Mouse (Mus musculus) heart, postnatal 36 days (tissue): ENCODE measurements around the gene Ints5. TPM values are rescaled to one million over a fixed set of nuclear protein-coding genes. Genes with fewer than 3 reads are reported as not detected.
"Not testable (repeated sequence)": the region's sequence is repeated elsewhere in the genome, so short reads cannot be mapped to it uniquely, and the experiment has no call there.

ENCODE experiments used
- DNase-seq, 2 experiments: peaks; one replicate each; pipeline ENCODE4 v3.0.0; 2021 to 2022
- intact Hi-C: fragments of 180-260 bp; cut with DNase I; formaldehyde crosslinking; loops from one replicate; pipeline ENCODE4 v1.15.1; 2025
- total RNA-seq, 2 experiments: library from RNA; stranded (reverse); gene quantifications; 2 replicates each; pipeline ENCODE4 v1.2.3; 2021

The Ints5 gene
- total RNA-seq, result 10 to 100 TPM; 11.5 to 13.6 TPM

DNA sequence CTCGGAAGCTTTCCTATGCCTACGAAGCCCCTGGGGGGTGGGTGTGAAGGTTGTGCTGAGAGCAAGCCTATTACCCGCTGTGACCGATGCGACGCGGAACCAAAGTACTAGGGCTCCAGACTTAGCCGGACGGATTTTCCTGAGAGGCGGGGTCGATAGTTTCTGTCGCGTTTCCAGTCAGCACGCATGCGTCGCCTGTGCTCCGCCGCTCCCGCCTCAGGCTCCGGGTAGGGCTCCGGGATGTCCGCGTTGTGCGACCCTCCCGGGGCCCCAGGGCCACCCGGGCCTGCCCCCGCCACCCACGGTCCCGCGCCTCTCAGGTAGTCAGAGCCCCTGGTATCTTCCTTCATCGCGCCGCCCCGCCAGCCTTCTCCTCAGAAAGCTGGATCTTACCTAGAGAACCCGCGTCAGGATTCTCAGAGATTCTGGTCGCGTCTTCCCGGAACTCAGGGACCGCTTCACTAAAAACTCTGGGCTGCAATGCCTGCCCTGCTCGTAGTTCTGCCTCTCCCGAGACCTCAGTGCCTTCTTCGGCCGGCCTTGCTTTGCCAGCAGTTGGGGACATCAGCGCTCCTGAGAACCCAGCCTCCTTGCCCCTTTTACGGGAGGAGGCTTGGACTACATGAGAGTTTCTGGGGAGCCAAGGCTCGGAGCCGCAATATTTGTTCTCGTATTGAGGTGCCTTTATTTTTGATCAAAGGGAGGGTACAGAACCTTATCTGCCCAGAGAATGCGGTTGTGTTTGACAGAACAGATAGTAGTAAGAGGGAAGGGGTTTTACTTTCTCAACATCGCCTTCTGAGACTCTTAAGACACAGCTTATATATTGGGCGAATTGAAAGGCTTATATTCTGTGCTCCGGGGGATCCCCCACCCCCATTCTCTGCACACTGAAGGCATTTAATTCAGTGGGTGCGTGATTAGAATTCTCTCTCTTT is at the start of gene Ints5:
TSS of gene Ints5 (plus strand) at position 177 of the 938 bp plus-strand sequence.
- peak; percentile 87 for DNase-seq
- intact Hi-C loops, result loop anchor here (2.0 kb wide), 1 partner anchor 48 kb away; the partner anchor contains the start of gene Mta2

DNA sequence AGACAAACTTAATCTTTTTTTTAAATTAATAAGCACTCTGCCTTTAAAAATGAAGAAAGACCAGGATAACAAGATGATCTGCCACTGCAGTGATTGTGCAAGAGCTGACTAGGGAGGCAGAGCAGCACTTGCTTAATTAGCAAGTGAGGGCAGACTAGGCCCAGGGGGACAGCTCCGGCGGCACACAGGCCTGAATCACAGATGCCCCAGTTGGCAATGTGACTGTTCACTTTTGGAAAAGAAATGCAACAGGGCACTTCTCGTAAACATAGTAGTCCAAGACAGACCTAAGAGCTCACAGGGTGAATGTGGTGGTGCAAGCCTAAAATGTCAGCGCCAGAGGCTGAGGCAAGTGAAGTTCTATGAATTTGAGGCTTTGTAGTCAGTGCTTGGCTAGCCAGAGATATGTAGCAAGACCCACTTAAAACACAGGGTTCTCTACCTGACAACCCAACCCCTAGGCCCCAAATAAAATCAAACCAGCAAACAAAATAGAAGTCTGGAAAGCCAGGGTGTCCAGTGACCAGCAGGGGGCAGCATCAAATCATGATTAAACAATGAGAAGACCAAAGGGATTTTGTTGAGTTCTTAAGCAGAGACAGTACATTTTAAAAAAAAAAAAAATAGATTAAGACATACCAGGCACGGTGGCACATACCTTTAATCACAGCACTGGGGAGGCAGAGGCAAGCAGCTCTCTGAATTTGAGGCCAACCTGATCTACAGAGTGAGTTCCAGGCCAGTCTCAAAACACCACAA is 48.3 kb upstream of the Ints5 start:
- intact Hi-C loops, result loop anchor here (1.0 kb wide), 1 partner anchor 266 kb away; no protein-coding TSS in a partner anchor
- DNase-seq, result peak; percentile 76 to 83

- no peak for DNase-seq
- intact Hi-C loops, result no loop called here
Observed at GRCm38 (mm10) chr19:8848356-8848755, 44.4 kb upstream of the Ints5 start.

DNA sequence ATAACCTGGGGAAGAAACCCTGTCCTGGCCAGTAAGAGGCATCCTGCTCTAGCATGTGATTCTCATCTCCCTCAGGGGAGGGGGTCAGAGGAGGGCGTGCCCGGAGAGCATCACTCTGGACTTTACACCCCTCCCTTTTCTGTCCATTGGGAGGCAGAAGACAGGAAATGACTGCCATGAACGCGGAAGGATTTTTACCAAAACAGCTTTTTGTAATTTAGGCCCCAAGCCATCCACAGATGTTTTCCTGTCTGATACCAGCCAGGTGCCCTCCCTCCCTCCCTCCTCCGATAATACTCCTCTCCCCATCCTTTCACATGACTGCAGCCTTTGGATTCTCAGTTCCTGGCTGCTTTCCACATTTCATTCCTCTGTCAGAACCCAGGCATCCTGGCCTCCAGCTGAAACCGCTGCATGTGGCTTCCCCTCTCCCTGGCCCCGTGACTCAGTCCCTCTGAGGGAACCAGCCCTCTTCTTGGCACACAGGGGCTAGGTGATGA is 42.4 kb upstream of the Ints5 start, which contains the start of gene Lrrn4cl:
TSS of gene Lrrn4cl (plus strand) at position 367 of the 500 bp plus-strand sequence.
- intact Hi-C loops, result no loop called here
- no peak for DNase-seq

- intact Hi-C loops, result no loop called here
- no peak for DNase-seq
Observed at GRCm38 (mm10) chr19:8851639-8852038, 41.2 kb upstream of the Ints5 start.

- peak in 1 of 2 experiments; percentile 39 for DNase-seq
- intact Hi-C loops, result no loop called here
Observed at GRCm38 (mm10) chr19:8852236-8852928, 40.4 kb upstream of the Ints5 start.

DNA sequence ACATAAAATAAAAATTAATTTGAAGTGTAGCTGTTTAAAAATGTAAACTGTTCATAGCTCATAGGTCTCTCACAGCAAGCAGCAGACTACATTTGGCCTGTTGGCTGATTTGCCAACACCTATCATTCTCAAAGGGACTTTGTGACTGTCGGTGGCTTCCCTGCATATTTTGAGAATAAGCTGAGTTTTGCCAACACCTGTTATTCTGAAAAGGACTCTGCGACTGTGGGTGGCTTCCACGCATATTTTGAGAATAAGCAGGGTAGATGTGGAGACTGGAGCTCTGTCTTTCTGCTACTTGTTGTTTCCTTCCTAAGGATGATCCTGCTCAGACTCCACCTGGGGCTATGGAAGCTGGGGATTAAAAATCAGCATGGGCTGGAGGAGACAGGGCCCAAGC is 39.7 kb upstream of the Ints5 start:
- no peak for DNase-seq
- intact Hi-C loops, result no loop called here

- intact Hi-C loops, result loop anchor here (2.0 kb wide), 1 partner anchor 253 kb away; no protein-coding TSS in a partner anchor
- DNase-seq, result peak in 1 of 2 experiments; percentile 49
Observed at GRCm38 (mm10) chr19:8857689-8858088, 35.1 kb upstream of the Ints5 start.

DNA sequence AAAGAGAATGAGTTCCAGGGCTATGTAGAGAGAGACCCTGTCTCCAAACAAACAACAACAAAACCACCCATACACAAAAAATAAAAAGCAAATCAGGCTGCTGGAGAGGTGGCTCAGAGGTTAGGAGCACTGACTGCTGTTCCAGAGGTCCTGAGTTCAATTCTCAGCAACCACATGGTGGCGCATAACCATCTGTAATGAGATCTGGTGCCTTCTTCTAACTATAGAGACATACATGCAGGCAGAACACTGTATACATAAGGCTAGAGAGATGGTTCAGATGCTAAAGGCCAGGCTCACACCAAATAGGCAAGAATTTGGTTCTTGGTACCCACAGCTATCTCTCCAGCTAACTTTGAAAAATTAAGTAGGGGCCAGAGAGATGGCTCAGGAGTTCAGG is 33.8 kb upstream of the Ints5 start:
- DNase-seq, result no peak
- intact Hi-C loops, result loop anchor here (2.0 kb wide), 1 partner anchor 252 kb away; no protein-coding TSS in a partner anchor

DNA sequence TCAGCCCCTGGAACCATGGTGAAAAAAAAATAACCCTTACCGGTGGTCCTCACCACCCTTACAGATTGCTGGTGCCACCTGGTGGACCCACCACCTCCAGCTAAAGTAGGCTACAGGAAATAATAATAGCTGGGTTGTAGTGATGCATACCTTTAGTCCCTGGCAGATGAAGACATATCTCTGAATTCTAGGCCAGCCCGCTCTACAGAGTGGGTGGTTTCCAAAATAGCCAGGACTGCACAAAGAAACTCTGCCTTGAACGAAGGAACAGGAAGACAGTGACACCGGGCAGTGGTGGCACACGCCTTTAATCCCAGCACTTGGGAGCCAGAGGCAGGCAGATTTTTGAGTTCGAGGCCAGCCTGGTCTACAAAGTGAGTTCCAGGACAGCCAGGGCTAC is 28.5 kb upstream of the Ints5 start:
- intact Hi-C loops, result no loop called here
- no peak for DNase-seq

- intact Hi-C loops, DNase-seq: not testable (repeated sequence)
Observed at GRCm38 (mm10) chr19:8870381-8870780, 22.4 kb upstream of the Ints5 start.

DNA sequence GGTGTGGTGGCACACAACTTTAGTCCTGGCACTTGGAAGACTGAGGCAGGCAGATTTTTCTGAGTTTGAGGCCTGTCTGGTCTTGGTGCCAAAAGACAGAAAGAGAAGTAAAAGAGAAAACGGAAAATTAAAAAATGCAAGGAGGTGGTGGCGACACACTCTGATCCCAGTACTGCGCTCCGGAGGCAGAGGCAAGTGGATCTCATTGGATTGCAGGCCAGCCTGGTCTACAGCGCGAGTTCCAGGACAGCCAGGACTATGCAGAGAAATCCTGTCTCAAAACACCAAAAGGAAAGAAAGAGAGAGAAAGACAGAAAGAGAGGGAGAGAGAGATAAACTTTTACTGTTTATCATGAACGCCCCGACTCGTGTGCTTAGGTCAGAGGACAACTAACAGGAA is 22.0 kb upstream of the Ints5 start:
- peak in 1 of 2 experiments; percentile 16 for DNase-seq
- intact Hi-C loops, result no loop called here

- intact Hi-C loops, result no loop called here
- DNase-seq, result peak; percentile 97 to 98
Observed at GRCm38 (mm10) chr19:8871267-8872186, 21.3 kb upstream of the Ints5 start, which contains the start of gene Ubxn1. Gene Ubxn1 (plus strand): TSS chr19:8871496.

DNA sequence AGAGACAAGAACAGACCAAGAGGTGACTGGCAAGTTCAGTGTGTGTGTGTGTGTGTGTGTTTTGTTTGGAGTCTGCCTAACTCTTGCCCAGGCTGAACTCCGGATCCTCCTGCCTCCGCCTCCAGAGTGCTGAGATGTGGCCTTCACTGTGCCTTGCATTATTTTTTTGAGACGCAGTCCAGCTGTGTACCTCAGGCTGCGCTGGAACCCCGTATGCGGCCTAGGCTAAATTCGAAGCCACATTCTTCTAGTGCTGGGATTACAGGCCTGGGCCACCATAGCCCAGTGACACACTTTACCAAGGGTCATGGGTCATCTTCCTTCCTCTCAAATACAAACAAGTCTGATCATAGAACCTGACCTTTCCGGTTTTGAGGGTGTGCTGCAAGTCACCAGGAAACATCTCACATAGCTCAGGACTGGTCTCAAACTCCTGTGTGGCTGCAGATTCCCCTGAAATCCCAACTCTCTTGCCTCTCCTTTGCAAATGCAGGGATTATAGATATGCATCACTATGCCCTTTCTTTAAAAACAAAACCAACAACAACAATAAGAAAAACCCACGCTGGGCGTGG is 20.5 kb upstream of the Ints5 start:
- DNase-seq, result no peak
- intact Hi-C loops, result no loop called here

- no peak for DNase-seq
- intact Hi-C loops, result no loop called here
Observed at GRCm38 (mm10) chr19:8875031-8875430, 17.8 kb upstream of the Ints5 start.

DNA sequence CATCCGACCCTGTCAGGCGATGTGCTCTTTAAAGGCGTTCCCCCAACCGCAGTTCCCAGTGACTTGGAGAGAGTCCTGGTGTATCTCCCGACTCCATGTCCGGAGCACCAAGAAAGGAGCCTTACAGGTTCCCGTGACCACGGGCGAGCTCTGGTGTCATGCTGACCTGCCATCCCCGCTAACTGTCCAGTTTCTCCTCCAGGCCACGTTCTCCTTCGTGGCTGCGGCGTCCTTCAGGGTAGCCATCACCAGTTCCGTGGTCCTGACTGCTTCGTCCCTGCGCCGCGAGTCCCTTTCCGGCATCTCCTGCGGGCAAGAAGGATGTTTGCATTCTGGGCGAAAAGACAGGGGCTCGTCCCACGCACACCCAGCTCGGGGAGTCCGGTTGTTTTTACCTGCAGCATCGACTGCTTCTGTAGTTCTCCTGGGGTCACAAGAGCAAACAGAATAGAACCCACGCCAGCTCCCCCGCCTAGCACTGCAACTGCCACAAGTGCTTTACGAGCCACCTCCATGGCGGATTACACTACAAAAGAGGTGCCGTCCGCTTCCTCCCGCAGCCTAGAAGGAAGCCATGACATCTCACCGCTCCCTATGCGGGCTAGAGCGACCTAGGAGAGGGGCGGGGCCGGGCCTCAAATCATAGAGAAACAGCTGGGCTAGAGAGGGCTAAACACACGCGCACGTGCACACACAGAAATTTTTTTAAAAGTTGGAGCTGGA is 12.3 kb upstream of the Ints5 start, which contains the start of gene Uqcc3:
TSS of gene Uqcc3 (minus strand) at position 613 of the 723 bp plus-strand sequence.
- intact Hi-C loops, result no loop called here
- peak; percentile 87 to 90 for DNase-seq

- no peak for DNase-seq
- intact Hi-C loops, result no loop called here
Observed at GRCm38 (mm10) chr19:8881034-8881392, 11.8 kb upstream of the Ints5 start.

- no peak for DNase-seq
- intact Hi-C loops, result no loop called here
Observed at GRCm38 (mm10) chr19:8883616-8884015, 9.2 kb upstream of the Ints5 start, which contains the start of the genes Lbhd1 and Gm49403. Gene Lbhd1 (plus strand): TSS chr19:8883732. Gene Gm49403 (plus strand): TSS chr19:8883930.
